Mouse (Mus musculus) erythroblast, embryonic 14.5 days (primary cell): ENCODE data around the gene Azgp1.
"Not testable (repeated sequence)": the region's sequence is repeated elsewhere in the genome, so short reads cannot be mapped to it uniquely, and the experiment has no call there.

Experiments
- GATA1 ChIP-seq: IDR thresholded peaks from 2 replicates; pipeline ENCODE4 v1.6.1; 2012; ENCODE audit warnings: low read length, inconsistent platforms, mixed read lengths
- TAL1 ChIP-seq: IDR thresholded peaks from 3 replicates; pipeline ENCODE4 v1.6.1; 2012; ENCODE audit warnings: low read length, inconsistent platforms, mixed read lengths

DNA sequence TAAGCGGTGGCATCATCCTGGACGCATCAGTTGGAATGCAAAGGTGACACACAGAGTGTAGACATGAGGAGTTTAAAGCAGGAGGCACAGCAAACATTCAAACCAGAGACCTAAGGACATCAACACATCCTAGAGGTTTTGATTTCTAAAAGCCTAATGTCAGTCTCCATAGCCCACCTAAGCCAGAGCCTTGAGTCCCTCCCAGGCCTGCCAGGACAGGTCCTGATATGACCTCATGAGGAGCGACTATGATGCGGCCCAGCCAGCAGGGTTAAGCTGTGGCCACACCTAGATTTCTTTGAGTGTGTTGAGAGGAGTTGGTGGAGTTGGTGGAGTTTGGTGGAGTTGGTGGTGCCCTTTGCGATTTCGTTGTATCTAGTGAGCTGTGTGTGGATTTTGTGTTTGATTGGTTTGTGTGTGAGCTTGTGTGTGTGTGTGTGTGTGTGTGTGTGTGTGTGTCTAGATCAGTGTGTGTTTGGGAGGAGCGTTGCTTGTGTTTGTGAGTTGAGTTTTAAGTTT lies 39.7 kb downstream of the Azgp1 start, which contains the start of the genes Smok3a and Smok3b:
- not testable (repeated sequence) for TF ChIP-seq TAL1, GATA1
